Mouse (Mus musculus): Measurements from ENCODE around the gene Galnt13. TPM values are rescaled to one million over a fixed set of nuclear protein-coding genes. Genes with fewer than 3 reads are reported as not detected.
"Not testable (repeated sequence)": the region's sequence is repeated elsewhere in the genome, so short reads cannot be mapped to it uniquely, and the experiment has no call there.

Gene Galnt13
- total RNA-seq, 2 experiments from 2014 or later: not detected

- ATAC-seq (replicated peaks; ENCODE audit: low FRiP score, poor library complexity, severe bottlenecking): no peak
Measured at GRCm38 (mm10) chr2:54906282-54907060, 470.4 kb downstream of the Galnt13 start.

- no peak for ATAC-seq (replicated peaks; ENCODE audit: low FRiP score, poor library complexity, severe bottlenecking)
Measured at GRCm38 (mm10) chr2:54915088-54915670, 479.1 kb downstream of the Galnt13 start.

DNA sequence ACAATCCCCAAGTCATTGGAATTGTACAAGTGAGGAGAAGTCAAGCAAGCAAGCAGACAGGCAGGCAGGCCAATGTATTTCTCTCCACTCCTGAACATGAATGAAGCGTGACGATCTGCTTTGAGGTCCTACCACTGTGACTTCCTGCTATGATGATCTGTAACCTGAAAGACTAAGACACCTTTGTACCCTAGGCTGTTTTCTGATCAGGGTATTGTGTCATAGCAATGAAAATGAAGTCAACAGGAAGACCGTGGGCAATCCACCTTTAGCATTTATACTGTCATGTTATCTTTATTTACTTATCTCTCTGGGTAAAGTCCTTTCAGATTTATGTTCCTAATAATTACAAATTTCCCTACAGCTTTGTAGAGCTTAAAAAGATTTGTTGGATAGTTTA, 500.3 kb downstream of the Galnt13 start:
- no peak for ATAC-seq (replicated peaks; ENCODE audit: low FRiP score, poor library complexity, severe bottlenecking)

- no peak for ATAC-seq (replicated peaks; ENCODE audit: low FRiP score, poor library complexity, severe bottlenecking)
Measured at GRCm38 (mm10) chr2:54937306-54937705, 501.2 kb downstream of the Galnt13 start.

DNA sequence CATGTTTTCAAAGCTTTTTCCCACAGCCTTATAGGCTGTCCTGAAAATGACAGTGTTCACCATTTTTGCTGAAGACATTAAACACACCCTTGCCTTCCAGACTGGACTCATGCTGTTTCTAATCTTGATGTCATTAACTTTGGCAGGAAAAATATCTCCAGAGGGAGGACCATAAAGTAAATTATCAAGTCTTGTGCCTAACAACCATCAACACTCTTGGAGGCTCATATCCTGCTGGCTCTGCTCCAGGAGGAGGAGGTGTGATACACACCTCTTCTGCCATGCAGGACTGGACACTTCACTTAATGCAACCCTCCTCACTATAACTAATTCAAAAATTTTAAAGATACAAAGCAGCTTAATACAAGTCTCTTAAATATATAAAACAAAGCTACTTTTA, 502.0 kb downstream of the Galnt13 start:
- no peak for ATAC-seq (replicated peaks; ENCODE audit: low FRiP score, poor library complexity, severe bottlenecking)

GRCm38 (mm10) chr2:54943386-54943785, 507.3 kb downstream of the Galnt13 start:
- no peak for ATAC-seq (replicated peaks; ENCODE audit: low FRiP score, poor library complexity, severe bottlenecking)

DNA sequence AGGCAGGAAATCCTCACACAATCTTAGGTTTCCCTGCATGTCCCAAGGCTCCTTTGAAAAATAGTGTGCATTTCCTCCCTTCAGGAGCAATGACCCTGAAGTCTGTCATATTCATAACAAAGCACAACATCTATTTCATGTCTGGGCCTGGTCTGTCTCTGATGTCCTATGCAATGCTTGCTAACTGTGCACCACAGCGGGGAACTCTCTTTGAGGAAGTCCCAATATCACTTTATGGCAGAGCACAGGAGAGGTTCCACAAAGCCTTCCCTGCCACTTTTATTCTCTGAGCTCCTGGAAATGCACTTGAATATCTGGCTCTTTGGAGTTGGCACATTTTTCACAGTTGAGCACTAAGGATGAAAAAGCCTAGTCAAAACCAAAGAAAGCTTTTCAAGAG, 547.7 kb downstream of the Galnt13 start:
- ATAC-seq (replicated peaks; ENCODE audit: low FRiP score, poor library complexity, severe bottlenecking): no peak

- ATAC-seq (replicated peaks; ENCODE audit: low FRiP score, poor library complexity, severe bottlenecking): not testable (repeated sequence)
Measured at GRCm38 (mm10) chr2:55022539-55022938, 586.4 kb downstream of the Galnt13 start.

GRCm38 (mm10) chr2:55034610-55035009, 598.5 kb downstream of the Galnt13 start:
- no peak for ATAC-seq (replicated peaks; ENCODE audit: low FRiP score, poor library complexity, severe bottlenecking)

- no peak for ATAC-seq (replicated peaks; ENCODE audit: low FRiP score, poor library complexity, severe bottlenecking)
Measured at GRCm38 (mm10) chr2:55065469-55066315, 629.6 kb downstream of the Galnt13 start.

DNA sequence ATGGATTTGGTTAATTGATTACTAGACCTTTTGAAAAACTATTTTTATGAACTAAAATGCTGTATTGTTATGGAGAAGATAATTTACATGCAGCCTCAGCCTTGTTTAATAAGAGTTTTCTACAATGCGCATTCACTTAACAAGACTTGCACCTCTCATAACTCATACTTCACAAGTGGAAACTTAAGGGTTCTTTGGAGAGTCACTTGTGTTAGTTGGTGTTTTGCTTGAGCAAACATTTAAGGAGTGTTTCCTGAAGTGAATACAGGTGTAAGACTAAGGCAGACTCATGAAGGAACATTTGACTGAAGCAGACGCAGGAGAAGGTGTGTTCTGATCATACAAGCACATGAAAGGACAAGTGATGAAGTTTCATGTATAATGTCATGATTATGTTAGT, 649.5 kb downstream of the Galnt13 start:
- no peak for ATAC-seq (replicated peaks; ENCODE audit: low FRiP score, poor library complexity, severe bottlenecking)

GRCm38 (mm10) chr2:55088034-55088433, 651.9 kb downstream of the Galnt13 start:
- no peak for ATAC-seq (replicated peaks; ENCODE audit: low FRiP score, poor library complexity, severe bottlenecking)

DNA sequence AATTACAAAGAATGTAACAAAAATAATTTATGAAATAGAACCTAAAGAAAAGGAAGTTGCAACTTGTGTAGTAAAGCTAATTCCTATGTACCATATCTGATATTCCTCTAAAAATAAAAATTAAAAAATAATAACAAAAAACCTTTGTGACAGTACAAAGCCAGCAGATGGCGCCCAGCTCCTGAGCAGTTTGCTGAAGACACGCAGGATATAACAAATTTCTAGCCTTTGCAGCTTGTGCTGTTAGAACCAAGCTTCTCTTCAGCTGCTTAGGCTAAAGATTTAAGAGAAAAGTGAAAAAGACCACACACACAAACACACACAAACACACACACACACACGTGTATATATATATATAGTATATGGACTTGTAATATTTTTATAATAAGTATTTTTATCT, 654.2 kb downstream of the Galnt13 start:
- ATAC-seq (replicated peaks; ENCODE audit: low FRiP score, poor library complexity, severe bottlenecking): no peak

DNA sequence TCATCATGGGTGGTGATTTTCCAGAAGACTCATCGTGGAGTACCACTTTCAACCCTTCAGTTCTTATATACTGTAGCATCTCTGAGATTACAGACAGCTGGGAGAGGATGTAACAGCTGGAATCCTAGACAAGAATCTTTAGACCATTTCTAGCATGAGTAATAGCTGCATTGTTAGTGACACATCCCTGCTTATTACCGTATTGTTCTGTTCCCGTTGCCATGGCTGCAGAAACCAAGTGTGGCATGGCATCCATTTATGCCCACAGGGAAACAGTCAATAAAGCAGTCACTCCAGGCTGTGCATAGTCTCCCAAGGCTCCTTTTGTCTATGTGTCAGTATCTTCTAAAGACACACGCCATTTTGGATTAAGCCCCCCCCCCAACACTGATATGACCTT, 655.4 kb downstream of the Galnt13 start:
- ATAC-seq (replicated peaks; ENCODE audit: low FRiP score, poor library complexity, severe bottlenecking): no peak

- no peak for ATAC-seq (replicated peaks; ENCODE audit: low FRiP score, poor library complexity, severe bottlenecking)
Measured at GRCm38 (mm10) chr2:55099100-55099499, 663.0 kb downstream of the Galnt13 start.

GRCm38 (mm10) chr2:55101279-55101678, 665.2 kb downstream of the Galnt13 start:
- no peak for ATAC-seq (replicated peaks; ENCODE audit: low FRiP score, poor library complexity, severe bottlenecking)

- ATAC-seq (replicated peaks; ENCODE audit: low FRiP score, poor library complexity, severe bottlenecking): no peak
Measured at GRCm38 (mm10) chr2:55103521-55103920, 667.4 kb downstream of the Galnt13 start.

- no peak for ATAC-seq (replicated peaks; ENCODE audit: low FRiP score, poor library complexity, severe bottlenecking)
Measured at GRCm38 (mm10) chr2:55107828-55108227, 671.7 kb downstream of the Galnt13 start.

DNA sequence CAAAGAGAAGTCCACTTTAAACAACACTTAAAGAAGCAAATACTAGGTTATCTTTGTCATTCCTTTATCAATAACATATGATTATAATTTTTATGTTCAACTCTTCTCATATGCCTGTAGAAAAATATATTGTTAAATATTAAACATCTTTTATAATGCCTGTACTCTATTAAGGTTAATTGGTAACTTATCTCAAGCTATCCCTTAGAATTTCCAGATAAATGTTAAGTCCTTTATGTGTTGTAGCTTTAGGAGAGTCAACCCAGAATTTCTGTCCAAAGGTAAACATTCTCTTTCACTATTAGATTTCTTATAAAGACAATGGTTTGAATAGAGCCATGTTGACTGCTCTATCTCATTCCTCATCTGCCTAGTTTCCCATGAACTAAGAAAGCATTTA, 717.0 kb downstream of the Galnt13 start:
- no peak for ATAC-seq (replicated peaks; ENCODE audit: low FRiP score, poor library complexity, severe bottlenecking)

DNA sequence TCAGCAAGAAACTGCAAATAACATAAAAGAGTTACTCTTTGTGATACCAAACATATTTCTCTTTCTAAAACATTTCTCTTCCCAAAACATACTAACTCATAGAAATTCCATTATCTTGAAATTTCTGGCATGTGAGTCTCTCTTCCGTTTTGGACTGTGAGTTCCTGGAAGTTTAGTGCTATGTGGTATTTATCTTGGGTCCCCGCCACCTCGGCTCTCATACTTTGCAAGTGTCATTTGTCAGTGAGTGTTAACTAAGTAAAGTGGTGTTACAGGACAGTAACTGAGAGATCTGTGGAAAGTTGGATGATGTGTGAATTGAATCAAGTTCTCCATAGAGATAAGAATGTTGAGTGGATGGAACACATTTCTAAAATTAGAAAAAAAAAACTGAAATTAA, 728.7 kb downstream of the Galnt13 start:
- no peak for ATAC-seq (replicated peaks; ENCODE audit: low FRiP score, poor library complexity, severe bottlenecking)

Data from erythroid progenitor cell, adult 5-6 weeks (primary cell).